Mouse (Mus musculus): ENCODE results near the gene Bicdl1.

- TF ChIP-seq POLR2A (IDR thresholded peaks at IDR 0.05; ENCODE audit: control insufficient read depth, extremely low read depth, insufficient read depth, low read length, poor library complexity) (no peak), CTCF (IDR thresholded peaks at IDR 0.05; ENCODE audit: borderline replicate concordance, control insufficient read depth, extremely low read depth, insufficient read depth, low read length, poor library complexity) (no peak)
These were observed 46.3 kb downstream of the Bicdl1 start for GRCm38 (mm10) chr5:115685126-115685525.

Data from thymus, adult 2 months (tissue).